Mouse (Mus musculus) midbrain, embryonic 16.5 days (tissue): ENCODE measurements at regions not wholly inside any gene's neighbourhood (a gene's known extent, or its start where the extent isn't known, plus 50 kb on each side); places are given as distances from the start of the nearest gene placed in this dataset.
A peak's percentile ranks its signal among the peaks of the same experiment; 100 is the strongest.

Source experiments
- ATAC-seq: fragments of 200-750 bp; cut with Nextera tagmentation; 2 replicates; pipeline ENCODE4 v1.8.0; 2017; ENCODE audit warnings: moderate TSS enrichment
- H3K27ac ChIP-seq: fragments of 300-500 bp; sonication (generic); 2 replicates; pipeline ENCODE4 v1.5.1; 2014; ENCODE audit warnings: mild to moderate bottlenecking, low read length, mixed read lengths
- H3K27me3 ChIP-seq: fragments of 300-500 bp; sonication (generic); 2 replicates; pipeline ENCODE4 v1.6.1; 2014; ENCODE audit warnings: low read depth, low read length, mixed read lengths; ENCODE audit not compliant: control insufficient read depth, insufficient read depth
- H3K36me3 ChIP-seq: fragments of 300-500 bp; sonication (generic); 2 replicates; pipeline ENCODE4 v1.6.1; 2014; ENCODE audit warnings: mild to moderate bottlenecking, low read length, moderate library complexity, mixed read lengths; ENCODE audit not compliant: control insufficient read depth, insufficient read depth
- H3K4me1 ChIP-seq: fragments of 300-500 bp; sonication (generic); 2 replicates; pipeline ENCODE4 v1.6.1; 2014; ENCODE audit warnings: mild to moderate bottlenecking, low read length, mixed read lengths; ENCODE audit not compliant: control insufficient read depth, insufficient read depth
- H3K4me2 ChIP-seq: fragments of 300-500 bp; sonication (generic); 2 replicates; pipeline ENCODE4 v1.6.1; 2014; ENCODE audit warnings: mild to moderate bottlenecking, low read length, mixed read lengths
- H3K4me3 ChIP-seq: fragments of 300-500 bp; sonication (generic); 2 replicates; pipeline ENCODE4 v1.5.1; 2014; ENCODE audit warnings: low read depth, mild to moderate bottlenecking, low read length, moderate library complexity, mixed read lengths
- H3K9ac ChIP-seq: fragments of 300-500 bp; sonication (generic); 2 replicates; pipeline ENCODE4 v1.6.1; 2014; ENCODE audit warnings: low read depth, low read length, mixed read lengths
- H3K9me3 ChIP-seq: fragments of 300-500 bp; sonication (generic); replicated peaks from 2 replicates; pipeline ENCODE4 v1.6.1; 2014; ENCODE audit warnings: mild to moderate bottlenecking, low read length, mixed read lengths; ENCODE audit not compliant: control insufficient read depth, poor library complexity, severe bottlenecking
- WGBS: fragments of 180-500 bp; shearing (Covaris S2); extraction: QIAGEN DNeasy Blood & Tissue Kit; methylation state at CpG from one replicate; pipeline ENCODE4 v1.1.7; 2014; 5-methylcytosine and 5-hydroxymethylcytosine counted together

- Histone ChIP-seq H3K27me3 (no peaks in the 10 kb centered on the region), H3K36me3 (no peaks in the 10 kb centered on the region), H3K4me1 (no peaks in the 10 kb centered on the region), H3K27ac (no peak overlapping the region), H3K9ac (no peak overlapping the region), H3K4me2 (no peak overlapping the region), H3K4me3 (no peak overlapping the region), H3K9me3 (0 out of 2 replicates have a peak, but pooled peaks cover 2% of the 10 kb centered on the region)
- 88% methylated on average over 4 of the region's 4 CpGs for WGBS
- no peak for ATAC-seq
Measured at GRCm38 (mm10) chr1:35953721-35954120, 114.5 kb upstream of the Hs6st1 start.

GRCm38 (mm10) chr1:35957425-35958372 lies 110.5 kb upstream of the Hs6st1 start:
- no peak overlapping the region for H3K4me2 ChIP-seq
- H3K4me1 ChIP-seq = no peaks in the 10 kb centered on the region
- no peak overlapping the region for H3K4me3 ChIP-seq
- no peaks in the 10 kb centered on the region for H3K9me3 ChIP-seq
- no peaks in the 10 kb centered on the region for H3K36me3 ChIP-seq
- no peaks in the 10 kb centered on the region for H3K27me3 ChIP-seq
- 42% methylated on average over 8 of the region's 8 CpGs for WGBS
- no peak overlapping the region for H3K9ac ChIP-seq
- peak; percentile 54 for ATAC-seq
- H3K27ac ChIP-seq = no peak overlapping the region

GRCm38 (mm10) chr1:35959729-35960128 lies 108.5 kb upstream of the Hs6st1 start:
- no peak overlapping the region for H3K9ac ChIP-seq
- no peaks in the 10 kb centered on the region for H3K27me3 ChIP-seq
- no peak overlapping the region for H3K4me3 ChIP-seq
- H3K4me1 ChIP-seq = no peaks in the 10 kb centered on the region
- no peak overlapping the region for H3K27ac ChIP-seq
- no peaks in the 10 kb centered on the region for H3K36me3 ChIP-seq
- 87% methylated on average over 4 of the region's 4 CpGs for WGBS
- ATAC-seq = no peak
- 0 out of 2 replicates have a peak, but pooled peaks cover under 1% of the 10 kb centered on the region for H3K9me3 ChIP-seq
- no peak overlapping the region for H3K4me2 ChIP-seq

GRCm38 (mm10) chr1:35960844-35961243 lies 107.4 kb upstream of the Hs6st1 start:
- Histone ChIP-seq H3K4me1 (no peaks in the 10 kb centered on the region), H3K4me2 (no peak overlapping the region), H3K27ac (no peak overlapping the region), H3K9me3 (peaks cover 7% of the 10 kb centered on the region; the same call in 1 of the 2 replicates), H3K9ac (no peak overlapping the region), H3K36me3 (no peaks in the 10 kb centered on the region), H3K4me3 (no peak overlapping the region), H3K27me3 (no peaks in the 10 kb centered on the region)
- WGBS = 91% methylated on average over 2 of the region's 2 CpGs
- no peak for ATAC-seq

- no peaks in the 10 kb centered on the region for H3K4me1 ChIP-seq
- WGBS = 83% methylated on average over 6 of the region's 6 CpGs
- no peaks in the 10 kb centered on the region for H3K36me3 ChIP-seq
- no peak for ATAC-seq
- no peak overlapping the region for H3K4me2 ChIP-seq
- H3K27me3 ChIP-seq = no peaks in the 10 kb centered on the region
- H3K9me3 ChIP-seq = peaks cover 7% of the 10 kb centered on the region; the same call in 1 of the 2 replicates
- H3K9ac ChIP-seq = no peak overlapping the region
- H3K4me3 ChIP-seq = no peak overlapping the region
- H3K27ac ChIP-seq = no peak overlapping the region
Measured at GRCm38 (mm10) chr1:35961923-35962322, 106.3 kb upstream of the Hs6st1 start.

DNA sequence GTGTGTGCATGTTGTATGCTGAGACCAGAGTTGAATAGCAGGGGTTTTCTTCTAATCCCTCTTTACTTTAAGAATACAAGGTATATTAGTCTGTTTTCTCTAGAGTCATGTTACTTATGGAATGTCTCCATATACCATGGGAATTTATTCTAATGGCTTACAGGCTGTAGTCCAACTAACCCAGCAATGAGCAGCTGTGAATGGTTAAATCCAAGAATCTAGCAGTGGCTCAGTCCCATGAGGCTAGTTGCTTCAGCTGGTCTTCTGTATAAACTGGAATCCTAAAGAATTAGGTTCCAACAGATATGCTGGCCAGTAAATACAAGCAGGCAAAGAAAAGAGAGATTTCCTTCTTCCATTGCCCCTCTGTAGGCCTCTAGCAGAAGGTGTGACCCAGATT lies 99.7 kb upstream of the Hs6st1 start:
- Histone ChIP-seq H3K27me3 (no peaks in the 10 kb centered on the region), H3K9me3 (peaks cover 7% of the 10 kb centered on the region; the same call in 1 of the 2 replicates), H3K9ac (no peak overlapping the region), H3K4me1 (no peaks in the 10 kb centered on the region), H3K4me2 (no peak overlapping the region), H3K4me3 (no peak overlapping the region), H3K27ac (no peak overlapping the region), H3K36me3 (no peaks in the 10 kb centered on the region)
- ATAC-seq = no peak

DNA sequence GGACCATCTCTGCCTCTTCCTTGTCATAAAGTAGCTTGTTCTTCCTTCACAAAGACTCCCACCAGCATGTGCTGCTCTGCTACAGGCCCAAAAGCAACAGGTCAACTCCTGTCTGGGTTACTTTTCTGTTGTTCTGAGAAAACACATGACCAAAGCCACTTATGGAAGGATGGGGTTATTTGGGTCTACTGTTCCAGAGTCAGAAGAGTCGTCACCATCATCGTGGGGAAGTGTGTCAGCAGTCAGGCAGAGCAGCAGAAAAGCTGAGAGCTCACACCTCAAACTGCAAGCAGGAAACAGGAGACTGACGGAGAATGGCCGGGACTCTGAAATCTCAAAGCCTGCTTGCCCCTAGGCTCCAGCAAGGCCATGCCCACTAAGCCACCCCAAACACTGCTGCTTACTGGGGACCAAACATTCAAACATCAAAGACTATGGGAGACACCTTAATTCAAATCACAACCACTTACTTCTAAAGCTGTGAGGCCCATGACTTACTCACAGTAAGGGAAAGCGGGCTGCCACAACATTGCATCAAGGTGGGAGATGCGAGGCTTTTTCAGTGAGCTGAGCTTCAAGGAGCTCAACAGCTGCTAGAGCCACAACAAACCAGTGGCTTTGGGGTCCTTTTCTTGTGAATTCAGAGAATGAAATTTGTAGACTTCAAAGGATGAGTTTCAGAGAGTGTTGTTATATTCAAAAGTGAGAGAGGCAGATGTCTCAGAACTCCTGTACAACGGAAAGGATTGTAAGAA lies 96.6 kb upstream of the Hs6st1 start:
- 63% methylated on average over 7 of the region's 7 CpGs for WGBS
- Histone ChIP-seq H3K4me2 (no peak overlapping the region), H3K27me3 (no peaks in the 10 kb centered on the region), H3K4me3 (no peak overlapping the region), H3K9ac (no peak overlapping the region), H3K9me3 (no peaks in the 10 kb centered on the region), H3K4me1 (no peaks in the 10 kb centered on the region), H3K36me3 (no peaks in the 10 kb centered on the region), H3K27ac (no peak overlapping the region)
- no peak for ATAC-seq

DNA sequence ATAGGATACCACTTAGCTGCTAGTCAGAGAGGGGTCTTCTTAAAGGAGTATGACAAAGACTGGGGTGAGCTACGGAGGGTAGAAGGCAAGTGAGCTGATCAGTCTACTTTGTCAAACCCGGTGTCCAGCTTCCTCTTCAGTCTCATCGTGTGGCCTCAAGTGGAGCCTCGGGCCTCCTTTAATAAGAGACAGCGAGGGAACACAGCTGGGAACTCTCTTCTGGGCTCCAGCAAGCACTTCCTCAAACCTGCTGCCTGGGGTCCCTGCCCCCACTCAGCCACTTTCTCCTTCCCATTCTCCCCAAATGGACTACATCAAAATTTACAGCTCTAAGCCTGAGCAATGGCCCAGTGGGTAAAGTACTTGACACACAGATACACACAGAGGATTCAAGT lies 96.0 kb upstream of the Hs6st1 start:
- Histone ChIP-seq H3K4me3 (no peak overlapping the region), H3K9ac (no peak overlapping the region), H3K9me3 (no peaks in the 10 kb centered on the region), H3K27me3 (no peaks in the 10 kb centered on the region), H3K4me2 (no peak overlapping the region), H3K27ac (no peak overlapping the region), H3K4me1 (no peaks in the 10 kb centered on the region), H3K36me3 (no peaks in the 10 kb centered on the region)
- WGBS = 62% methylated on average over 5 of the region's 5 CpGs
- no peak for ATAC-seq

- Histone ChIP-seq H3K4me3 (no peak overlapping the region), H3K36me3 (no peaks in the 10 kb centered on the region), H3K27ac (no peak overlapping the region), H3K9me3 (no peaks in the 10 kb centered on the region), H3K9ac (no peak overlapping the region), H3K4me1 (no peaks in the 10 kb centered on the region), H3K27me3 (no peaks in the 10 kb centered on the region), H3K4me2 (no peak overlapping the region)
- WGBS = 69% methylated on average over 9 of the region's 9 CpGs
- ATAC-seq = no peak
Measured at GRCm38 (mm10) chr1:35973386-35973785, 94.8 kb upstream of the Hs6st1 start.
